Mouse (Mus musculus): Measurements from ENCODE around the gene Psmd9. TPM values are rescaled to one million over a fixed set of nuclear protein-coding genes. Genes with fewer than 3 reads are reported as not detected.
"Not testable (repeated sequence)": the region's sequence is repeated elsewhere in the genome, so short reads cannot be mapped to it uniquely, and the experiment has no call there.

The Psmd9 gene
- total RNA-seq, 2 experiments from 2014 or later: 13.3 to 16.9 TPM

GRCm38 (mm10) chr5:123194856-123195255 is 25.6 kb downstream of the Psmd9 start:
- Histone ChIP-seq H3K27ac (no peak overlapping the region), H3K4me3 (no peak overlapping the region)
- intact Hi-C loops (cut with DNase I): no loop called here
- TF ChIP-seq CTCF (IDR thresholded peaks at IDR 0.05): no peak
- DNase-seq: no peak

- DNase-seq: no peak
- no peak overlapping the region for H3K27ac ChIP-seq
- TF ChIP-seq CTCF (IDR thresholded peaks at IDR 0.05): no peak
- intact Hi-C loops (cut with DNase I): no loop called here
- H3K4me3 ChIP-seq: no peak overlapping the region
Measured at GRCm38 (mm10) chr5:123195500-123196000, 26.3 kb downstream of the Psmd9 start.

DNA sequence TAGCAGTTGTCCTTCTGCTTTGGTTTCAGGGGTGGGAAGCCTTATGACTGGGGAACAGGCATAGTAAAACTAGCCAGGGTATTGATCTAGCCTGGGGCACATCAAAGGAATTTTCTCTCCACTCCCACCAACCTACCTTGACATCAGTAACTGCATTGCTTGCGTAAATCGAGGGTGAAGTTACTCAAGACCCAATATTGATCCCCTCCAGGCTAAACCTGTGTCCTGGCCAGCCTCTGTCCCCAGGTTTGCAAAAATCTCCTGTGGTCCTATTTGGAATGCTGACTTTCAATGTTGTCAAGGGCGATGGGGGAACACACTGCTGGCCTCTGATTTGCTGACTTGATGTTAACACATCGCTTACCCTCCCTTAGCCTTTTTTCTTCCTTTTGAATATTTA is 27.5 kb downstream of the Psmd9 start:
- no peak for DNase-seq
- Histone ChIP-seq H3K27ac (no peak overlapping the region), H3K4me3 (no peak overlapping the region)
- TF ChIP-seq CTCF (IDR thresholded peaks at IDR 0.05): no peak
- intact Hi-C loops (cut with DNase I): no loop called here

GRCm38 (mm10) chr5:123198523-123198922 is 29.3 kb downstream of the Psmd9 start:
- no peak overlapping the region for H3K27ac ChIP-seq
- no peak for DNase-seq
- H3K4me3 ChIP-seq: no peak overlapping the region
- TF ChIP-seq CTCF (IDR thresholded peaks at IDR 0.05): no peak
- intact Hi-C loops (cut with DNase I): no loop called here

GRCm38 (mm10) chr5:123200816-123201522 is 31.8 kb downstream of the Psmd9 start:
- H3K4me3 ChIP-seq; intact Hi-C loops (cut with DNase I); H3K27ac ChIP-seq; DNase-seq: not testable (repeated sequence)

DNA sequence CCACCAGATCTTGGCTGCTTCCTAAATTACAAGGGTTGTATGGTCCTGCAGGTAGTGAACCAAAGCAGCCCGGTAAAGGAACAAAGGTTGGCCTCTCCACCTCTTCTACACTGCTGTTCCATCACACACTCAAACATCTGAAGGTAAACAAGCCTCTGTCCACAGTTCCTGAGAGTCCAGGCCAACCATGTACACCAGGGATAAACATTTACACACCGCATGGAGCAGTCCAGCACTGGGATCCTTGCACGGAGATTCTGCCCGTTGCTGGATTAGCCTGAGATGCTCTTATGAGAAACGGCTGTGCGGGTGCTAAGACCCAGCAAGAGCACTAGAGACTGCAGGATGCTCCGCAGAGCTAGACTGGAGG is 32.3 kb downstream of the Psmd9 start:
- TF ChIP-seq CTCF (IDR thresholded peaks at IDR 0.05): no peak
- DNase-seq: no peak
- intact Hi-C loops (cut with DNase I): no loop called here
- H3K27ac ChIP-seq: no peak overlapping the region
- no peak overlapping the region for H3K4me3 ChIP-seq

- H3K4me3 ChIP-seq: no peak overlapping the region
- intact Hi-C loops (cut with DNase I): no loop called here
- no peak overlapping the region for H3K27ac ChIP-seq
- no peak for TF ChIP-seq CTCF (IDR thresholded peaks at IDR 0.05)
- DNase-seq: no peak
Measured at GRCm38 (mm10) chr5:123201987-123202386, 32.8 kb downstream of the Psmd9 start.

DNA sequence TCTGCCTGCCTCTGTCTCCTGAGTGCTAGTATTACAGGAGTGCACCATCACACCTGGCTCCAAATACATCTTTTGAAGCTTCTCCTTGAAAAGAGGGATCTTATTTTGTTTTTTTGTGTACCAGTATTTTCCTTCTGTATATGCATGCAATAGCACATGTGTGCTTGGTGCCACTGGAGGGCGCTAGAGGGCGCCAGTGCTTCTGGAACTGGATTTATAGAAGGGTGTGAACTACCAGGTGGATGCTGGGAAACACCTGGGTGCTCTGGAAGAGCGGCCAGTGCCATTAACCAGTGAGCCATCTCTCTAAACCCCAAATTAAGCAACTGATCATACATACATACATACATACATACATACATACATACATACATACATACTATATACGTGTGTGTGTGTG is 33.6 kb downstream of the Psmd9 start:
- intact Hi-C loops (cut with DNase I); H3K4me3 ChIP-seq; DNase-seq; H3K27ac ChIP-seq: not testable (repeated sequence)

GRCm38 (mm10) chr5:123203591-123203990 is 34.4 kb downstream of the Psmd9 start:
- intact Hi-C loops (cut with DNase I); H3K27ac ChIP-seq; DNase-seq; H3K4me3 ChIP-seq: not testable (repeated sequence)

GRCm38 (mm10) chr5:123222346-123223050 is 53.3 kb downstream of the Psmd9 start:
- intact Hi-C loops (cut with DNase I); DNase-seq: not testable (repeated sequence)

GRCm38 (mm10) chr5:123223051-123223410 is 53.8 kb downstream of the Psmd9 start:
- Histone ChIP-seq H3K4me3 (no peak overlapping the region), H3K27ac (no peak overlapping the region)
- DNase-seq: no peak
- intact Hi-C loops (cut with DNase I): no loop called here
- no peak for TF ChIP-seq CTCF (IDR thresholded peaks at IDR 0.05)

More at GRCm38 (mm10) chr5:123222346-123223050, 53.3 kb downstream of the Psmd9 start:
- H3K27ac ChIP-seq, H3K4me3 ChIP-seq: not testable (repeated sequence)

DNA sequence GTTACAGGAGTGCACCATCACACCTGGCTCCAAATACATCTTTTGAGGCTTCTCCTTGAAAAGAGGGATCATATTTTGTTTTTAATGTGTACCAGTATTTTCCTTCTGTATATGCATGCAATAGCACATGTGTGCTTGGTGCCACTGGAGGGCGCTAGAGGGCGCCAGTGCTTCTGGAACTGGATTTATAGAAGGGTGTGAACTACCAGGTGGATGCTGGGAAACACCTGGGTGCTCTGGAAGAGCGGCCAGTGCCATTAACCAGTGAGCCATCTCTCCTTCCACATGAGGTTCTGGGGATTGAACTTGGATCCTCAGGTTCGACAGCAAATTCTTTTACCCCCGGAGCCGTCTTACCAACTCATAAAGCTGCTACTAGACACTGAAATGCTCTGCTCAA is 54.6 kb downstream of the Psmd9 start:
- H3K4me3 ChIP-seq; H3K27ac ChIP-seq; DNase-seq; intact Hi-C loops (cut with DNase I): not testable (repeated sequence)

DNA sequence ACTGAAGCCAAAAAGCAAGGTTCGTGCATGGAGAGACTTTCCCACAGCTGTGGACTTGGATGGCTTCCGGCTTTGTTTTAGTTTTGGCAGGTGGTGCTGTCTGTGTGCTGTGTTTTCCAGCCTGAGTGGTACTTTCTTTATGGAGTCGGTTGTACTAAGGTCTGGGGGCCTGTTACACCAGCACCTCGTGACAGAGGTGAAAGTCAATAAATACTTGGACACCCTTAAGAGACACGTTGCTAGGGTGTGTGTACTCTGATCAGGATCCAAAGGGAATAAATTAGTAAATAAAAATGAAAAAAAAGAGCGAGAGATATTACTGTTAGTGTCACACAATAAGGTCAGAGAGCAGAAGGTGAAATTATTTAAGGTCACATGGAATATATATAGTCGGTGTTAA is 57.6 kb downstream of the Psmd9 start:
- intact Hi-C loops (cut with DNase I): no loop called here
- no peak for DNase-seq
- Histone ChIP-seq H3K27ac (no peak overlapping the region), H3K4me3 (no peak overlapping the region)
- TF ChIP-seq CTCF (IDR thresholded peaks at IDR 0.05): no peak
